Mouse (Mus musculus): ENCODE results near the gene Mfng. TPM values are rescaled to one million over a fixed set of nuclear protein-coding genes. Genes with fewer than 3 reads are reported as not detected.

Gene Mfng
- polyA plus RNA-seq, 1 experiment from 2014 or later, result 0.69 TPM

- H3K79me2 ChIP-seq (ENCODE audit: inconsistent target), result no peaks in the 10 kb centered on the region
- no peaks in the 10 kb centered on the region for H3K36me3 ChIP-seq (ENCODE audit: inconsistent target)
- WGBS (ENCODE audit: missing documents), result 49% methylated on average over 11 of the region's 12 CpGs
- H3K4me3 ChIP-seq (ENCODE audit: inconsistent target), result no peak overlapping the region
- no peak overlapping the region for H3K27ac ChIP-seq
Measured at GRCm38 (mm10) chr15:78730315-78731049, 42.8 kb downstream of the Mfng start.

DNA sequence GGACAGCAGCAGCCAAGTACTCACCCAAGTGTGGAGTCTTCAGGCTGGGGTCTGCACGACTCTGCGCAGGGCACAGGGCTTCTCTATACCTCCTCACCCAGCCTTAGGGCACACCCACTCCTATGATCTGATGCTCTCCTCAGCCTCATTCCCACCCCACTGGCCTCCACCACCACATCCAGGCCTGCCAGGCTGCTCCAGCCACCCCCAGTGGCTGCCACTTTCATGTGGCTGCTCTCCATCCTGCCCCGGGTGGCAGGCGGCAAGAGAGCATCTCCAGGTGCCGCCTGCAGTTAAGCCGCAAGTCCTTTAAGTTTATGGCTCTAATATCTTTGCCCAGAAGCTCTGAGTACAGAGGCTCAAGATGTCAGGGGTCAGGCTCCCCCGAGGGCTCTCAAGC is 46.6 kb downstream of the Mfng start:
- Histone ChIP-seq H3K27ac (no peak overlapping the region), H3K4me3 (ENCODE audit: inconsistent target) (no peak overlapping the region), H3K79me2 (ENCODE audit: inconsistent target) (no peaks in the 10 kb centered on the region), H3K36me3 (ENCODE audit: inconsistent target) (no peaks in the 10 kb centered on the region)
- WGBS (ENCODE audit: missing documents), result 67% methylated on average over 7 of the region's 7 CpGs

DNA sequence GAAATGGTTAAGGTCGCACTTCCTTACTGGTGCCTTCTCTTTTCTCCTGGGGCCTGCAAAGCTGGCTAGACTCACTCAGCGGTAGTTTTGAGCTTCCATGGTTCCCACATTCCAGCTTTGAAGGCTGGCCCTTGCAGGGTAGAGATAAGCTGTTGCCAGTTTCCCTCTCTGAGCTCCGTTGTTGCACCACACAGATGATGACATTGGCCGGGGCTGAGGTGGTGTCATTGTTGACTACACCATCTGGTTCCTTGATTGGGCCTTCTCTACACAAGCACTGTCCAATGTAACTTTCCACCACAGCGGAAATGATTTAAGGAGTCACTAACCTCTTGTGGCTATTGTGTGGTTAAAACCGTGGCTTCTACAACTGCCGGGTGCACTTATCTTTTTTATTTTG is 52.7 kb downstream of the Mfng start:
- H3K79me2 ChIP-seq (ENCODE audit: inconsistent target), result no peaks in the 10 kb centered on the region
- 1% methylated on average over 7 of the region's 7 CpGs for WGBS (ENCODE audit: missing documents)
- no peaks in the 10 kb centered on the region for H3K36me3 ChIP-seq (ENCODE audit: inconsistent target)
- no peak overlapping the region for H3K4me3 ChIP-seq (ENCODE audit: inconsistent target)
- no peak overlapping the region for H3K27ac ChIP-seq

GRCm38 (mm10) chr15:78720094-78720493 is 53.2 kb downstream of the Mfng start:
- Histone ChIP-seq H3K79me2 (ENCODE audit: inconsistent target) (no peaks in the 10 kb centered on the region), H3K27ac (no peak overlapping the region), H3K4me3 (ENCODE audit: inconsistent target) (no peak overlapping the region), H3K36me3 (ENCODE audit: inconsistent target) (no peaks in the 10 kb centered on the region)
- under 1% methylated on average over 15 of the region's 16 CpGs for WGBS (ENCODE audit: missing documents)

GRCm38 (mm10) chr15:78719416-78719815 is 53.9 kb downstream of the Mfng start:
- H3K79me2 ChIP-seq (ENCODE audit: inconsistent target), result no peaks in the 10 kb centered on the region
- H3K36me3 ChIP-seq (ENCODE audit: inconsistent target), result no peaks in the 10 kb centered on the region
- H3K27ac ChIP-seq, result no peak overlapping the region
- no peak overlapping the region for H3K4me3 ChIP-seq (ENCODE audit: inconsistent target)
- 13% methylated on average over 14 of the region's 14 CpGs for WGBS (ENCODE audit: missing documents)

DNA sequence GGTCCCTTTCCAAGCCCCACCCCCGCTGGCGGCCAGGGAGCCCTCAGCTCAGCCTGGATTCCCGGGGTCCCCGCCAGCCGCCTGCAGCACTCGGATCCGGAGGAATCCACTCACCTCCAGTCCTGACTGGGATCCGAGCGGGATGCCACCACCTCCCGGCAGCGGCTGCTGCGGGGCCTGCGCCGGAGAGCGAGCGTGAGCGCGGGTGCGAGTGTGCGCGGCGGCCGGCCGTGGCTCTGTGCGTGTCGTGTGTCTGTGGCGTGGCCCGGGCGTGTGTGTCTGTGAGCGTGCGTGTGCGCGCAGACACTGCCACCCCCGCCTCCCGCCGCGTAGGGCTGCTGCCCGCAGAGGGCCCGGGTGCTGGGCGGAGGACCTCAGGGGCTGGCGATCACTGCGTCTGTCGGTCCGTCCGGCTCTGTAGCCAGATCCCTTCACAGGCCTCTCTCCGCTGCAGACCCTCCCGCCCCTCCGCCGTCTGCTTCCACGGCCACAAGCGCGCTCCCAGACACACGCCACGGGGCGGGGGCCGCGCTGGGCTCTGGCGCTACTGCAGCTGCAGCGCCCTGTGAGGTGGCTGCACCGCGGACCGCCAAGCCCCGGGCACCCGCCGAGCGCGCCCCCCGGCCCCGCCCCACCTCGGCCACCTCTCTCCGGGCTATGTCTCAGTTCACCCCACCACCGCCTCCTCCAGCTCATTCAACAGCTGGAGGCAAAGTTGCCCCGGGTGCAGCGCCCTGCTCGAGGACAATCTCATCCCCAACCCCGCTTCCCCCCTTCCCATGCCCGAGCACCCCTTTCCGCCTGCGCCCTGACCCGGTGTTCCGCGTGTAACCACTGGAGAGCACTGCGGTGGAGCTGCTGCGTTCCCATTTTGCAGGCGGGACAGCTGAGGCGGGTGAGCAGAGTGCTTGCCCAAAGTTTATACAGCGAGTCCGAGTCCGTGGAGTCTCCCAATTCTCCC is 54.7 kb downstream of the Mfng start, which contains the start of gene Elfn2:
Gene Elfn2, minus strand, starts transcription at position 482 of the 961 bp plus-strand sequence.
- 8% methylated on average over 88 of the region's 89 CpGs for WGBS (ENCODE audit: missing documents)
- Histone ChIP-seq H3K27ac (no peak within 1 kb of the TSS), H3K79me2 (ENCODE audit: inconsistent target) (no peaks in the 10 kb centered on the region), H3K36me3 (ENCODE audit: inconsistent target) (no peaks in the 10 kb centered on the region), H3K4me3 (ENCODE audit: inconsistent target) (no peak within 1 kb of the TSS)

DNA sequence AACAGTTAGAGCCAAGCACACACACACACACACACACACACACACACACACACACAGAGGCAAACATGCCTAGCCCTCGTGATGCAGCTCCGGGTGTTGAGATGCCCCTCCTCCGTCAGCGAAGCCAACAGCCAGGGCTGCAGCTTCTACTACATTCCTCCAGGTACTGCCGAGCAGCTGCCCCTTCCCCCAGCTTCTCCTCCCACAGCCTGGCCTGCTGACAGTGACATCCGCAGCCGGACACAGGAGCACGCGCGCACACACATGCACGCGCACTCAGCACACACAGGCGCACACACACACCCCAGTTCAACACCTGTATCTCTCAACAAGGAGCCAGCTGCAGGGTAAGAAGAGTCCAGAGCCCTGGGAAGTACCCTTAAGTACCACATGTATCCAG is 56.3 kb downstream of the Mfng start:
- 51% methylated on average over 11 of the region's 13 CpGs for WGBS (ENCODE audit: missing documents)
- Histone ChIP-seq H3K27ac (no peak overlapping the region), H3K79me2 (ENCODE audit: inconsistent target) (no peaks in the 10 kb centered on the region), H3K36me3 (ENCODE audit: inconsistent target) (no peaks in the 10 kb centered on the region), H3K4me3 (ENCODE audit: inconsistent target) (no peak overlapping the region)

- Histone ChIP-seq H3K79me2 (ENCODE audit: inconsistent target) (no peaks in the 10 kb centered on the region), H3K27ac (no peak overlapping the region), H3K4me3 (ENCODE audit: inconsistent target) (no peak overlapping the region), H3K36me3 (ENCODE audit: inconsistent target) (no peaks in the 10 kb centered on the region)
- 24% methylated on average over 5 of the region's 5 CpGs for WGBS (ENCODE audit: missing documents)
Measured at GRCm38 (mm10) chr15:78715856-78716255, 57.4 kb downstream of the Mfng start.

DNA sequence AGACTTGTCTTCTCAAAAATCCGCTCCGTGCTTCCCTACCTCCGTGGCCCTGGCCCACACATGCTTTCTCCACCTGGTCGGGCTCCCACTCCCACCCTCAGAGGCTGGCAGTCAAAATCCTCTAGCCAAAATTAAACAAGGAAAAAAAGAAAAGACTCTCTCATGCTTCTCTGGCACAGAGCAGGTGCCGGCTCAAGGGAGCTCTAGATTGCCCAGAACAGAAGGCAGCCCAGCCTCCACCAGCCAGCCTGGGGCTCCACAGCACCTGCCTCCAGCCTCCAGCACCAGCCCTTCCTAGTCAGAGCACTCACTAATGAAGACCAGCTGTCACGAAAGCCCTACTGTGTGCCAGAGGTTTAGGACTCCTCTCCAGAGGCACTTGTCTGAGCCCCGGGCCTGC is 59.5 kb downstream of the Mfng start:
- Histone ChIP-seq H3K27ac (no peak overlapping the region), H3K36me3 (ENCODE audit: inconsistent target) (no peaks in the 10 kb centered on the region), H3K4me3 (ENCODE audit: inconsistent target) (no peak overlapping the region), H3K79me2 (ENCODE audit: inconsistent target) (no peaks in the 10 kb centered on the region)
- WGBS (ENCODE audit: missing documents), result 82% methylated on average over 7 of the region's 7 CpGs

- no peak overlapping the region for H3K27ac ChIP-seq
- WGBS (ENCODE audit: missing documents), result 12% methylated on average over 50 of the region's 53 CpGs
- H3K36me3 ChIP-seq (ENCODE audit: inconsistent target), result no peaks in the 10 kb centered on the region
- H3K4me3 ChIP-seq (ENCODE audit: inconsistent target), result no peak overlapping the region
- H3K79me2 ChIP-seq (ENCODE audit: inconsistent target), result no peaks in the 10 kb centered on the region
Measured at GRCm38 (mm10) chr15:78712335-78713258, 60.7 kb downstream of the Mfng start.

- 66% methylated on average over 6 of the region's 7 CpGs for WGBS (ENCODE audit: missing documents)
- H3K27ac ChIP-seq, result no peak overlapping the region
- H3K4me3 ChIP-seq (ENCODE audit: inconsistent target), result no peak overlapping the region
Measured at GRCm38 (mm10) chr15:78711935-78712334, 61.3 kb downstream of the Mfng start.

DNA sequence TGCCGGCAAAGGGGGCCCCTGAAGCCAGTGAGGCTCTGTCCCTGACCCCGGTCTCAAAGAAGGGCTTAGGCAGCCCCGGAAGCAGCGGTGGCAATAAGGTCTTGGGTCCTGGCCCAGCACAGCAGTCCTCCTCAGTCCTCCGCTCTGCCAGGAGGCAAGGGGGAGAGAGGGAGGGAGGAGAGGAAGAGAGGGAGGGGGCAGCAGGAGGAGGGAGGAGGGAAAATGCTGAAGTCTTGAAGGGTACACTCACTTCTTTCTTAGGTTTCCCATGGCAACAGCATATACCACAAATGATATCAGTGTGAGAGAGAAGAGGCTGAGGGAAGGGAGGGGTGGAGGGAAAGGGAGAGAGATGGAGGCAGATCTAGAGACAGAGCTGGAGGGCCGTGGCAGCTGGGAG is 62.6 kb downstream of the Mfng start:
- Histone ChIP-seq H3K4me3 (ENCODE audit: inconsistent target) (no peak overlapping the region), H3K27ac (no peak overlapping the region), H3K79me2 (ENCODE audit: inconsistent target) (no peaks in the 10 kb centered on the region), H3K36me3 (ENCODE audit: inconsistent target) (no peaks in the 10 kb centered on the region)
- 44% methylated on average over 5 of the region's 6 CpGs for WGBS (ENCODE audit: missing documents)

More at GRCm38 (mm10) chr15:78711935-78712334, 61.3 kb downstream of the Mfng start:
- Histone ChIP-seq H3K79me2 (ENCODE audit: inconsistent target) (no peaks in the 10 kb centered on the region), H3K36me3 (ENCODE audit: inconsistent target) (no peaks in the 10 kb centered on the region)

DNA sequence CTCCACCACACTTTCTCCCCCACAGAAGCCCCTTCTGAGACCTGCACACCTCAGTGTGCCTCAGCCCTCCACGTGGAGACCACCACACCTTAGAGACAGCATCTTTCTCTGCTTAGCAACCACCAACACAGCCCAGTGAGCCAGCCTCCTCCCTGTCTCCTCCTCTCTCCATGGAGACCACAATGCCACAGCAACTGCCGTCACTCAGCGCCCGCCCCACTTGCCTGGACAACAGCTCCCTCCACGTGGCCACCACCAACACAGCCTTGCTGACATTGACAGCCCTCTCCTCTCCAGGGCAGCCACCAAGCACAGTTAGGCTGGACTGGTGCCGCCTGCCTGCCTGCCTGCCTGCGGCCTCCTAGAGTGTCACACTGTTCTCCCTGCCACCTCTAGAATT is 63.5 kb downstream of the Mfng start:
- Histone ChIP-seq H3K4me3 (ENCODE audit: inconsistent target) (no peak overlapping the region), H3K27ac (no peak overlapping the region), H3K36me3 (ENCODE audit: inconsistent target) (no peaks in the 10 kb centered on the region), H3K79me2 (ENCODE audit: inconsistent target) (no peaks in the 10 kb centered on the region)
- 41% methylated on average over 7 of the region's 7 CpGs for WGBS (ENCODE audit: missing documents)

- WGBS (ENCODE audit: missing documents), result 59% methylated on average over 3 of the region's 3 CpGs
- Histone ChIP-seq H3K36me3 (ENCODE audit: inconsistent target) (no peaks in the 10 kb centered on the region), H3K79me2 (ENCODE audit: inconsistent target) (no peaks in the 10 kb centered on the region), H3K27ac (no peak overlapping the region), H3K4me3 (ENCODE audit: inconsistent target) (no peak overlapping the region)
Measured at GRCm38 (mm10) chr15:78706630-78707029, 66.6 kb downstream of the Mfng start.

Measured in macrophage (primary cell).